Mouse (Mus musculus) megakaryocyte, adult 5-6 weeks (primary cell): ENCODE measurements around the gene Stx1b. TPM values are rescaled to one million over a fixed set of nuclear protein-coding genes. Genes with fewer than 3 reads are reported as not detected.
"Not testable (repeated sequence)": the region's sequence is repeated elsewhere in the genome, so short reads cannot be mapped to it uniquely, and the experiment has no call there.

ENCODE experiments used
- ATAC-seq: 2 replicates; pipeline ENCODE4 v1.8.0; 2016; ENCODE audit warnings: mild to moderate bottlenecking, inconsistent platforms; ENCODE audit not compliant: poor library complexity, severe bottlenecking
- total RNA-seq, 2 experiments: library from RNA; stranded (forward) in 1 of 2; stranded (reverse) in 1 of 2; fragments of 153-499, 151-499 nt in 1 of 2; fragments of 221-1000, 200-1000 nt in 1 of 2; gene quantifications; 2 replicates each; pipeline versions ENCODE4 v1.2.3 to v1.2.4; 2015 to 2017

Gene Stx1b
- total RNA-seq, 2 experiments from 2014 or later = 0.04 TPM; not detected in 1

DNA sequence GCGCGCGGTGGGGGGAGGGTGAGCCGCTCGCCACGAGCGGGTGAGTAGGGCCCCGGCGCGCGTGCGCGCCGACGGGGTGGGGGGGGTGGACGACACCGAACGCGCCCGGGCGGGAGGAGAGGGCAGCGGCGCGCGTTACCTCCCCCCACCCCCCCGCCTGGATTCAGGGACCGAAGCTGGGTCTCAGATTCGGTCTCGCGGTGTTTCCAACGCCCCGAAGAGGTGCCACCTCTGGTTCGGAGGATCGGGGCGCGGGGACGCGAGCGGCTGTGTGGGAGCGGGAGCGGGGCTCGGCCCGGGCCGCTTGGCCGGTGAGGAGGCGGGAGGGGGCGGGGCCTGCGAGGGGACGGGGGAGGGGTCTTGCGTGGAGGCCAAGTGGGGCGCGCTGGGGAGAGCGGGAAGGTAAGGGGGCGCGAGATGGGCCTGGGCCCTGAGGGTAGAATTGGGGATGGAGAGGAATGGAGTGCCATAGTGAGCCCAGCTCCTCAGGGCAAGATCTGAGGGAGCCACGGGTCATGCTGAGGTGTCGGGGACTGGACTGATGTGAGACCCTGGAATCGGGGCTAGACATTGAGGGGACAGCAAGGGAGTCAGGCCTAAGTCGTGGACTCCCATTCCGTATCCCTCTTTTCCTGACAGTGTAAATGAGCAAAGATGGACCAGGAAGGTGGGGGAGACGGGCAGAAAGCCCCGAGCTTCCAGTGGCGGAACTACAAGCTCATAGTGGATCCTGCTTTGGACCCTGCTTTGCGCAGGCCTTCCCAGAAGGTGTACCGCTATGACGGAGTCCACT, 46.7 kb downstream of the Stx1b start:
- ATAC-seq = no peak

DNA sequence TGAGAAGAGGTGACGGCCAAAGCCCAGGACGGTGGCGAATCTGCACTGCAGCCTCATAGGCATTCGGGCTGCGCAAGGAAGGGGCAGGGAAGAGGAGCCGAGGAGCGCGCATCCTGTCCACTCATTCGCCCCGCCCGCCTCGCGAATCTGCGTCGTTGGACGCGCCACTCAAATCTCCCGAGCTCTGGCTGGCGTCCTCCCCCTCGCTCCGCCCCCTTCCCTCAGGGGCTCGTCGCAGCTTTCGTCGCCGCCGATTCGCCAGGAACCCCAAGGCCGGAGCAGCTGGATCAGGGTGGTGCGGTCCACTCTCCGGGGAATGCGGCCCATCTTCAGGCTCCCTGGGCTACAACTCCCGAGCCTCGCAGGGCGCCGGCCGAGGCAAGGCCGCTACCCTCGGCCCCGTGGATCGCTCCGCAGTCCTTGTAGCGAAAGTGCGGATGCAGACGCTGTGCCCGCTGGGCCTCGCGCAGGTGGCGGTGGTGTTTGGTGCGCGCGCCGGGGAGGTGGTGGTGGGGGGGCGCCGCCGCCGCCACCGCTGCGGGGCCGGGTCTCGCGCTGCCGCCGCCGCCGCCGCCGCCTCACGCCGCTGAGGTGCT, 47.4 kb downstream of the Stx1b start:
- ATAC-seq = peak; percentile 94

DNA sequence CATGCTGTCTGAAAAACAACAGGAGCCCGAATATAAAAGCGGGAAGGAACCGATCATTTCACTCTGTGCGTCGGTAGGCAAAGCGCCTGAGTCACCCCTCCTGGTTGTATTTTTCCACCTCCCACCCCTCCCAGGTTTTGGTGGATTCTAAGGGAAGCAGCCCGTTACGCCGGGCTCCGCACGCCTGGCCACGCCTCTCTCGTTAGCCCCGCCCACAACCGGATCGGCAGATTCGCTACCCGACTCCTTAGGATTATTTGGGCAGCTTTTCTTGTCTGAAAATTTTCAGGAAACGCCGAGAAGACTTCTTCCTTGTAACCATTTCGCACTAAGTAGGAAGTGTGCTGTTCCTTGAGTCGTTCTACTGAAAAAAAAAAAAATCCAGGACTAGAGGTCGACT, 47.9 kb downstream of the Stx1b start, which contains the start of gene Setd1a:
Gene Setd1a (plus strand): TSS at position 245 of the 400 bp plus-strand sequence.
- ATAC-seq = peak; percentile 62

DNA sequence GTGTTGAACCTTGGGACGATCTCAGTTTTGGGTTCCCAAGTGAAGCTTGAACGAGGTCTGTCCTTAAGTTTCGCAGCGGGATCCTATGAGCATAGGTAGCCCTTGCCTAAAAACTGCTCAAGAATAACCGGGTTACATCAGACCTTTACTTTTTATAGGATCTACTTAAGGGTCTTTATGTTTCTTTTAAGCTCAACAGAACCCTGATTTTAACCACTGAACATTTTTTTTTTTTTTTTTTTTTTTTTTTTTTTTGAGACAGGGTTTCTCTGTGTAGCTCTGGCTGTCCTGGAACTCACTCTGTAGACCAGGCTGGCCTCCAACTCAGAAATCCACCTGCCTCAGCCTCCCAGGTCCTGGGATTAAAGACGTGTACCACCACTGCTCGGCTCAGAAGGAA, 48.5 kb downstream of the Stx1b start:
- ATAC-seq = not testable (repeated sequence)

DNA sequence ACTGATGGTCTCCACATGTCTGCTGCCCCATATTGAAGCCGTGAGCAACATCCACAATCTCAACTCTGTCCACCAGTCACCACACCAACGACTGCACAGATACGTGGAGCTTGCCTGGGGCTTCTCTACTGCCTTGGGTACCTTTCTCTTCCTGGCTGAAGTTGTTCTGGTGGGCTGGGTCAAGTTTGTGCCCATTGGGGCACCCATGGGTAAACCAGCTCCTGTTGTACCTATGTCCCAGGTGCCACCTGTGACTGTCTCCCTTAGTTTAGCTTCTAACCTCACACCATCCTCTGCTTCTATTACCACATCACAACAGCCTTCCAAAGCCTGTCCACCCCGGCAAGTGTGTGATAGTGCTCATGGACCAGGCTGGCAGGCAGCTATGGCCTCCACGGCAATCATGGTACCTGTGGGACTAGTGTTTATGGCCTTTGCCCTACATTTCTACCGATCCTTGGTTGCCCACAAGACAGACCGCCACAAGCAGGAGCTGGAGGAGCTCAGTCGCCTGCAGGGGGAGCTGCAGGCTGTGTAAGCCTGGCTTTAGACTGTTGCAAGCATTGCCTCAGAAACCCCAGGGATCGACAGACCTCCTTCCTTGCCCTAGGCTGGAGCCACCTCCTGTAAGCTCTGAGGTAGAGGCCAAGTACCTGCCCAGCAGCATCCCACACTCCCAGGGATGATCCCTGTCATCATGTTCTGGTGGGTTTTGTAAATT, 50.5 kb downstream of the Stx1b start:
- ATAC-seq = peak; percentile 28

GRCm38 (mm10) chr7:127772557-127772956, 51.8 kb downstream of the Stx1b start:
- no peak for ATAC-seq

GRCm38 (mm10) chr7:127772080-127772479, 52.3 kb downstream of the Stx1b start:
- no peak for ATAC-seq

- ATAC-seq = no peak
Measured at GRCm38 (mm10) chr7:127771262-127771661, 53.1 kb downstream of the Stx1b start.

GRCm38 (mm10) chr7:127770039-127770905, 54.1 kb downstream of the Stx1b start:
- ATAC-seq = peak; percentile 34

- peak; percentile 83 for ATAC-seq
Measured at GRCm38 (mm10) chr7:127769651-127770038, 54.7 kb downstream of the Stx1b start, which contains the start of gene Orai3. Gene Orai3 (plus strand): TSS chr7:127769815.

DNA sequence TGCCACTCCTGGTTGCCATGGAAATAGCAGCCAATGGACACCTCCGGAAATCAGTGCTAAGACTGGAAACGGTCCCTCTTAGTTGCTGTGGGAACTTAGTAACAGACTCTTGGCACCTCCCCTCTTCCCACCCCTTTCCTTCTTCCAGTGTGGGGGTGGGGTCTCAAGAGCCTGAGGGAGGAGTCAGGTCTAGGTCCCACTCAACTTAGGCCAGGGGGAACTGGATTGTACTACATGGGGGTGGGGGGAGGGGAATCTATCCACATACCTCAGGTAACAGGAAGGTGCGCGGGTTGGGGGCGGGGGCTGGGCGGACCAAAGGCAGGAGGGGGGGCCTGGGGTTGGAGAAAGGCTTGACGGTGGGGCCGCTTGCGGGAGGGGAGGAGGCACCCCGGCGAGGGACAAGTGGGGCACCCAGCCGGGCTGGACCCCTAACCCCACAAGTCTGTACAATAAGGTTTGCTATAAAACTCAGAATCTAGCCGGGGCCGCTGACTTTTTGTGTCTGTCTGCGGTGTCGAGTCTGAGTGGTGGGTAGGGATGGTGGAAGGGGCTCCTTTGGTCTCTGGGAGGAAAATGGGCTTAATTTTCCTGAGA, 55.3 kb downstream of the Stx1b start:
- peak; percentile 74 for ATAC-seq

DNA sequence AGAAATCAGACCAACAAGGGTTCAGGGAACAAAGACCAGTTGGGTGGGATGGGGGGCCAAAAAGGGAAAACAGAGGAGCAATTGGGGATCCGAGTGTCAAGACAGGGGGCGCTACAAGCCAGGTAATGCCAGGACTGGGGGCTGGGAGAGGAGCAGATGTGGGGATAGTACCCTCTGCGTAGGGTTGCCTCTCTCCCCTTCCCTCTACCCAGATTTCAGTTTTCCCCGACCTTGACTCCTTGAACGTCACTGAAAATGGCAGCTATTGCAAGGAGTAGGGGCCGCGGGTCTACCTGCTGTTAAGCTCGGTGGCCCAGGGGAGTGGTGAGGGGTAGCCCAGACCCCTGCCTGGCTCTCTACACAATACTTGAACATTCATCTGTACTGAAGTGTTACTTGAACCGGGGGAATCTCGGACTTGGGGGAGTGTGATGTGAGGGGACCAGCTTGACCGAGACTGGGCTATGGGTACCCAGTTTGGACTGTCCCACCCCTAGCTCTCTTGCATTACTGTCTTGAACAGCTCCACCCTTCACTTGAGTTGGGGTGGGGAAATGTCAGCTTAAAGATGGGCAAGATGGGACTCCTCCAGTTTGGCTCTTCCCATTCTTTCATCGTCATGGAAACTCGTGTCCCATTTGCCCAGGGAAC, 55.9 kb downstream of the Stx1b start:
- no peak for ATAC-seq

DNA sequence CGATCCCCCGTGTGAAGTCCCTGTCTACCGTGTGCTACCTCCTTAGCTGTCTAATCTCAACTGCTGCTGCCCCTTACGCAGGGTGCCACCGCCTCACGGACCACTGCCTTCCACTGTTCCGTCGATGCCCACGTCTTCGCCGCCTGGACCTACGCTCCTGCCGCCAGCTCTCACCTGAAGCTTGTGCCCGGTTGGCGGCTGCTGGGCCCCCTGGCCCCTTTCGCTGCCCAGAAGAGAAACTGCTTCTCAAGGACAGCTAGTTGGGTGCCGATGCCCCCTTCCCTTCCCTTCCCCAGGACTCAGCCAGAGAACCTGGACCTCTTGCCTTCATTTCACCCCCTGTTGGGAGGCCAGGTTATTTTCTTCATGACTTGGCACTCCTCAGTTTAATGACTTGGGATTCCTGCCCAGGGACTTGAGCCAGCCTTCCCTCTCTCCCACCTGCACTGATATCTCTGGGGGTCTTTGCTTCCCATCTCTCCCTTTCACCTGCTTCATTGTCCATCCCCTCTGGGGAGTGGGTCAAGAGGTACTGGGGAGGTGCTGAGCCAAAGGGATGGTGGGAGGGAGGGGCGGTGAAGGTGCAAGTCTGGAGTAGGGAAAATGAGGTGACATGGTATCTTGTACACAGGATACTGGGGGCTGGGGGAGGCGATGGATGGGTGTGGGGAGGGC, 56.5 kb downstream of the Stx1b start:
- ATAC-seq = no peak

DNA sequence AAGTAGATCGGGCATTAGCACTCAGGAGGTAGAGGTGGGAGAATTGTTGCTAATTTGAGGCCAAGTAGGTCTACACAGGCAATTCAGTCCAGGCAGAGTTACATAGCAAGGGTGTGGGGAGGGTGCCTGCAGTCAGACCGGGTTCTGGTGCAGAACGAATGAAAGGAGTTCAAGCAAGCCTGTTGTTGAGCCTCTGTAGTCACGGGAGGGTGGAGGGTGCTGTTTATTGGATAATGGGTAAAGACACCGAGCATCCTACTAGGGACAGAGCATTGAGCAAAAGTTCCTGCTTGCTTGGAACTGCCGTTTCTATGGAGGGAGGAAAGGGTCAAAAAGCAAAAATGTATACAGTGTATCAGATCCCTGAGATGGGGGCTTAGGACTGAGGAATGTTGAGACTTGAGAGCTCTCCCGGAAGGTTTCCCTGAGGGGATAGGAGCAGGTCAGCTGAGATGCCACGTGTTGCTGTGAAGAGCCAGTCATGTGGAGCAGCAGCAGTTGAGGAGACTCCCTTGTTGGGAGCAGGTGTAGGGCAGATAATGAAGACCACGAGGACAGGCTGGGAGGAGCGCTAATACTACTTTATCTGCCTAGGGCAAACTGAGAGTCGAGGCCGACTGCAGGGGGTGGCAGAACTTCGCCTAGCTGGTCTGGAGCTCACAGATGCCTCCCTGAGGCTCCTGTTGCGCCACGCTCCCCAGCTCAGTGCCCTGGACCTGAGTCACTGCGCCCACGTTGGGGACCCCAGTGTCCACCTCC, 57.3 kb downstream of the Stx1b start:
- ATAC-seq = no peak

- ATAC-seq = no peak
Measured at GRCm38 (mm10) chr7:127765756-127766155, 58.6 kb downstream of the Stx1b start.

DNA sequence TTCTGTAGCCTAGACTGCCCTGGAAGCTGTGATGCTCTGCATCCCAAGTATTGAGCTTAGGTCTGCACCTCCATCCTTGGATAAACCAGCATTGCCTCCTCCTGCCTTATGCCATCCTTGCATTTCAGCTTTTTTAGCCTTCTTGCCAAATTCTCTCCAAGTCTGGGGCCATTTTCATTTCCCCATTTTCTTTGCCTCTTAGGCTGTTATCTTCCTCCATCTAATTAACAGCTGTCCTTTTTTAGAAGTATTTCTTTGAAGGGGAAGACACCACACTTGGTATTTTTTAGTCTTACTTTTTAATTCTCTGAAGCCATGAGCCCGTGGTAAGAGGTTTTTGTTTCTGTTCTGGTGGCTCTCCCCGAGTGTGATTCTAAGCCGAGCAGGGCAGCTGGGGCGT, 60.7 kb downstream of the Stx1b start:
- no peak for ATAC-seq

DNA sequence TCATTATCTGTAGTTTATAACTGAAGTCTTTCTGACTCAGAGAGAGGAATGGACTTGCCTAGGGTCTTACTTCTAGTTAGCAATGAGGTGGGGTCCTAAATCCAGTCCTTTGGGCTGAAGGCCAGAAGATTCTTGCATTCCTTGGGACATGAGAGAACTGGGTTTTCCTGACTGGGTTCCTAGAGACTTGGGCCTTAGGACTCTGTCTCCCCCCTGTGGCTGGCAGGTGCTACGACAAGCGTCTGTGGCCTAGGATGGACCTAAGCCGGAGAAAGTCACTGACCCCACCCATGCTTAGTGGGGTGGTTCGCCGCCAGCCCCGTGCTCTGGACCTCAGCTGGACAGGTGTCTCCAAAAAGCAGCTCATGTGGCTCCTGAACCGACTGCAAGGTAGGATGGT, 63.3 kb downstream of the Stx1b start:
- ATAC-seq = peak; percentile 94

- no peak for ATAC-seq
Measured at GRCm38 (mm10) chr7:127760478-127760877, 63.9 kb downstream of the Stx1b start.
